Mouse (Mus musculus) thymus, adult 2 months (tissue): Measurements from ENCODE around the gene Fam57a.

Experiments
- CTCF ChIP-seq: fragments of 200-500 bp; IDR thresholded peaks from 2 replicates; pipeline ENCODE4 v1.5.1; 2012; ENCODE audit warnings: mild to moderate bottlenecking, control low read depth, low read length, moderate library complexity, borderline replicate concordance; ENCODE audit not compliant: control insufficient read depth, poor library complexity, insufficient read depth; ENCODE audit errors: extremely low read depth
- POLR2A ChIP-seq: fragments of 200-500 bp; IDR thresholded peaks from 2 replicates; pipeline ENCODE4 v1.6.1; 2012; ENCODE audit warnings: mild to moderate bottlenecking, low read length, control low read depth, moderate library complexity; ENCODE audit not compliant: control insufficient read depth, poor library complexity, insufficient read depth; ENCODE audit errors: extremely low read depth

DNA sequence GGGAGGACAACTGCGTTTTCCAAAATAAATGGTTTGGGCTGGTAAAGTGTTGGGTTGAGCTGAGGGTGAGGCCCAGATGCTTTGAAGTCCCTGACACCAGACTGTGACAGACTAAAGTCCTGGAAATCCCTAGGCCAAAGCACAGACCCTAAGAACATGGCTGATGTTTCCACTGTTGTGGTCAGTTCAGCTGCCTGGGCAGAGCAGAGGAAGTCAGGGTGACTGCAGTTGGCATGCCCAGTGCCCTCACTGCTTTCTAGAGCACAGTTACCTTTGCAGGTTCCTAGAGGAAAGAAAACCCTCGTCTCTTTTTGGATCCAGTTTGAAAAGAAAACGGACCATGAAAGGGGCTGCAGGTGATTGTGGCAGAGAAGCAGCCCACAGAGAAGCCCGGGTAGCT, 77.9 kb downstream of the Fam57a start:
- TF ChIP-seq POLR2A, result no peak
- no peak for TF ChIP-seq CTCF
